Mouse (Mus musculus) 416B (cell line): ENCODE data around the gene Gm9508.

Experiments used
- DNase-seq: peaks from one replicate; pipeline ENCODE4 v3.0.0; 2011; ENCODE audit warnings: low read depth

Gene Gm9508

DNA sequence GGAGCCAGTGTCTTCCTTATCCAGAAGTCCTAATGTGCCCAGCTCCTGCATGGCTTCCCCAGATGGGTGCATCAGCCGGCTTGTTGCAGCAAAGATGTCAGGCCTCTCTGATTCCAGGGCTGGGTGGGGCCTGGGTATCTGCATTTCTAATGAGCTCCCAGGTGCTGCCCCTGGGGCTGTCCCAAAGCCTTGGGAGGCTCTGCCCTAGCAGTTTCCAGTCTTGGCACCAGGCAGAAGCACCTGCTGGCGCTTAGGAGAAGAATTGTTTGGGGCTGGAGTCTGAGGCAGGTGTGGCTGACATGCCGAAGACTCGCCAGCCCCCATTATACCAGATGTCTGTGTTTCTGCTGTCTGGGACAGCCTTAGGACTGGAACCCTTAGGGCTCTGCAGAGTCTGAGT, 26.3 kb downstream of the Gm9508 start:
- DNase-seq: no peak

DNA sequence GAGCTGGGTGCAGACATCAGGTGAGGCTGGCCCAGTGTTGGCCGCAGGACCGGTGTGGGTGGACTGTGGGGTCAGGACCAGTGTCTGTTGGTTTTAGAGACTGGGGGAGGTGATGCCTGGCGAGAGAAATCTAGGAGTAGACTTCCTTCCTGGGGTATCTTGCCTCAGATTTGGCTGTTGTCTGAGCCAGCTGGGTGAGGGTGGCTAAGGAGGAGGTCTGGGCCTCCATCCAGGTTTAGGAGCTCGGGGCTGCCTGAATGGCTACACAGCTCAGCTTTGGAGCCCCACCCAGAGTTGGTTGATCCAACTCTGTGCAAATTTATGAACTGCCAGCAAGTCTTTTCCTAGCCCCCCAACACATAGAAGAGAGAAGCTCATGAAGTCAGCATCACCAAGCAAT, 29.6 kb downstream of the Gm9508 start:
- DNase-seq: no peak

DNA sequence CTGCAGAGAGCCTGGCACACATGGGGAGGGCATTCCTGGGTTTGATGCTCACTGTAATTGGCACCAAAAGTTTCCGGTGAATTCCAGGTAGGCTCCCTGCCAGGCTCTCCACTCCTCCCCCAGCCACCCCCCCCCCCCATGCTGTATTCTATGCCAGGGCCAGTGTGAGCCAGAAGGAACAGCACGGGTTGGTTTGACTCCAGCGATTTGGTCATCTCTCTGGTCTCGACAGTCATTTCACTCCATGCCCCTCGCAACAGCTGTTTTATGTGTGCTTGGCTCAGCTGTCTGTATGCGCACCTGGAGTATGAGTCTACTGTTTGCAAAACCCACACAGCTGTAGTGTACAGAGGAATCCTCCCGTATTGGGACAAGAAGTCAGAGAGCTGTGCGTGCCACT, 30.7 kb downstream of the Gm9508 start:
- no peak for DNase-seq

DNA sequence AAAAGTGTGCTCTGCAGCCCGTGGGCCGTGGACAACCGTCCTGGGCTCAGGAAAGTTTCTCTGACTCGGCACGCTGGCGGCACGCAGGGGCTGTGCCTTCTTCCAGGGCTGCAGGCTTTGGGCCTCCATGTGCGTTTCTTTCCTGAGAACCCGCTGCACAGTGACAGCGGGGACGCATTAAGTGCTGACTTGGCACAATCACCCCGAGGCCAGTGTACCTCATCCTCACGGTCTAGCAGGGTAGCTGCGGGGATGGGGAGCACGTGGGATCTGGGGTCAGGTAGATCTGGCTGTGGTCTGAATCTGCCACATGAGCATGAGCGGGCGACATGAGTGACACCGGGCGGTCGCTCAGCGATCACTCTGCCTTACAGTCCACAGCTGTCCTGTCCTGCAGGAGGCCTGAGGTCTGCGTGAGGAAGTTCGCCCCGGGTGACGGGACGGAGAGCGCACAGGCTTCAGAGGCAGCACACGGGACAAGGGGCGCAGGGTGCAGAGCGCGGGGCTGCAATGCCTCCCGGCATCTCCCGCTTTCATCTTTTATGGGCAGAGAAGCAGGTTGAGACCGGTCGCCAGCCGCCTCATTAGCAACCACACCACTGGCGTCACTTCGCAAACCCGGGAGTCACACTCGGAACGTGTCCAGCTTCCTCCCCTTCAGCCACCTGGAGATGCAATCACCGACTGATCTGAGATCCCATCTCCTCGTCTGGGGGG, 32.9 kb downstream of the Gm9508 start:
- no peak for DNase-seq

DNA sequence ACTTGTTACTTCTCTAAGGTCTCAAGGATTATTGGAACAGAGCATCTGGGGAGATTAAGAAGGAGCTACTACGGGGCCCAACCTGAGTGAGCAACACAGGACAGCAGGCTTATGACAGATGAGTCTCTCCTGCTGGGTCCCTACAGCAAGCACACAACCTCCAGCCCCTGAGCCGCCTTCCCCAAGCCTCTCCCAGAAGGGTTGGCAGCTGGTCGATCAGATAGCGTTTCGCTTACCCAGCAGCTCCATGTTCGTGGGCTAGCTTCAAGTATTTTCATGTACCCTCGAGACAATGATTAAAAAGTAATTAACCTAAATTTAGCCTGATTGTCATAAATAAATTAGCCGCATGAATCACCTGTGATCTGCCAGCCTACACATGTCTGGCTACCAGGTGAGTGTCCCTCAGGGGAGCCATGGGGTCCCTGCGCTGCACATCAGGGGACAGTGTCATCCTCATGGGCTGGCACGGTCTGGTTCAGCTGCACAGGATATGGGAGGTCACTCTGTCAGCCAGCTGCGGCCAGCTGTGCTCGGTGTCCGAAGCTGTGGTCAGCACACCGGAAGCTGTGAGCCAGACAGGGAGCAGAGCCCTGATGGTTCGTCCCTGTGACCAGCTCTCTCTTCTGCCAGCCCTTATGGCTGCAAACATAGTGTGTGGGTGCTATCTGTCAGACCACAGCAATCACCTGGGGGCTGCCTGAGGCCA, 38.6 kb downstream of the Gm9508 start:
- peak; percentile 29 for DNase-seq

DNA sequence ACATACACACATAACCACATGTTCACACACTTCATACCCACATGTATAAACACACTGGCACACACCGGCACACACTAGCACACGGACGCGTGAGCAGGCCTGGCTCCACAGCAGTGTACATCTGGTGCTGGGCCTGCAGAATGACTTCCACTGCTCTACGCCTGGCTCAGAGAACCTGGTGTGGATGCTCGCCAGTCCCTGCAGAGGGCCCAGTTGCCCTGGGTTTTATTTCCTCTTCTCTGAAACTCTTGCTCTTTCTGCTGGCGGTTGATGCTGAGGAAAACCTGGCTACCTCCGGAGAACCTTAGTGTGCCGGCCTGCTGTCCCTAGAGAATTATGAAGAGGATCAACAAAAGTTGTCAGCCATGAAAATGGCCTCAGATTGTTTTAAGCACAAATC, 45.0 kb downstream of the Gm9508 start:
- no peak for DNase-seq

DNA sequence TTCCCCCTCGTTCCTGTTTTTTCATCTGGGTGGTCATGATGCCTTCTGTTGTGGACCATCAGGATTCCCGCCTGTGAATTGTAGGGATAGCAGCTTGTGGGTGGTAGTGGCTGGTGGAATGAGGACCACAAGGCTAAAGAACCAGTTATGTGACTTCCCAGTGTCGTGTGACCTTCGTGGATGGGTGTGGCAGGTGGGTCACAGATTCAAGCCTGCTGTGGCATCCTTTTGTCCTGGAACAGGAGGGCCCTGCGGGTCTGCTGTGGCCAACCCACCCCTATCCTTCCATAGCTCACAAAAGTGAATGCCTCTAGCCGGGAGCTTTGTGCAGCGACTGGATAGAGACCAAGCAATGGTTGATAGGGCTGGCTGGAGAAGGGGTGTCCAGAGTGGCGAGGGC, 49.1 kb downstream of the Gm9508 start:
- no peak for DNase-seq

DNA sequence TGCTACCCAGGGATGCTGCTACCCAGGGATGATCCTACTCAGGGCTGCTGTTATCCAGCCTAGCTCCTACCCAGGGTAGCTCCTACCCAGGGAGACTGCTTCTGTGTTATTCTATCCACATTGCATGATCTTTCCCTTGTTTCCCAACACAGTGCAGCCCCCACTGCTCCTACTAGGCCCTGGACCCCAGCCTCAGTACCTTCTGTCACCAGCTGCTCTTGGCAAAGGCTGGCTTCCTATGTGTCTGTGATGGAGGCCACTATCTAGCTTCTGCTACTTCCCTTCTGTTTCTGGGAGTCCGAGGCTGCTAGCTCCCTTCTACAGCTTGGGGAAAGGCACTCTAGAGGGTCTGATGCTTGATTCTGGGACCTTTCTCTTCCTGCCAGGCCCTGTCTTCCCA, 49.6 kb downstream of the Gm9508 start:
- no peak for DNase-seq
